32 mouse cellular contexts compared by ENCODE assay signal in genomic region chr10:112409525-112409924, GRCm38 (mm10).
"Had no signal": no experiment of that assay in that cellular context is flagged by ENCODE, and none has a peak within 500 bp of the region (broad histone marks: within the 10 kb centered on the region; RNA-seq: fewer than 3 reads in every experiment).

No protein-coding gene starts in this region.

- H3K27ac ChIP-seq: heart, embryonic 10.5 days; heart, embryonic 13.5 days; heart, embryonic 15.5 days; hindbrain, embryonic 10.5 days; hindbrain, embryonic 12.5 days; hindbrain, embryonic 13.5 days; hindbrain, embryonic 14.5 days; hindbrain, embryonic 15.5 days; hindbrain, postnatal 0 days; intestine, embryonic 15.5 days; kidney, embryonic 15.5 days; kidney, postnatal 0 days; layer of hippocampus, adult 2 months; left cerebral cortex, adult 2 months had no signal

- H3K4me1 ChIP-seq: heart, embryonic 10.5 days; heart, embryonic 12.5 days; heart, embryonic 13.5 days; heart, embryonic 15.5 days; hindbrain, embryonic 10.5 days; hindbrain, embryonic 12.5 days; hindbrain, embryonic 13.5 days; hindbrain, embryonic 15.5 days; intestine, embryonic 15.5 days; kidney, embryonic 15.5 days had no signal

- H3K36me3 ChIP-seq: heart, embryonic 10.5 days; heart, embryonic 12.5 days; heart, embryonic 13.5 days; heart, embryonic 15.5 days; hindbrain, embryonic 10.5 days; hindbrain, embryonic 12.5 days; hindbrain, embryonic 13.5 days; hindbrain, embryonic 15.5 days; intestine, embryonic 15.5 days; kidney, embryonic 15.5 days had no signal

- H3K9ac ChIP-seq: heart, embryonic 12.5 days; heart, embryonic 13.5 days; heart, embryonic 15.5 days; hindbrain, embryonic 12.5 days; hindbrain, embryonic 13.5 days; hindbrain, embryonic 14.5 days; hindbrain, embryonic 15.5 days; intestine, embryonic 15.5 days; kidney, embryonic 15.5 days had no signal

- H3K9me3 ChIP-seq: heart, embryonic 10.5 days; heart, embryonic 12.5 days; heart, embryonic 13.5 days; heart, embryonic 15.5 days; hindbrain, embryonic 10.5 days; hindbrain, embryonic 12.5 days; hindbrain, embryonic 13.5 days; hindbrain, embryonic 15.5 days; intestine, embryonic 15.5 days; kidney, embryonic 15.5 days had no signal

- H3K4me2 ChIP-seq: heart, embryonic 11.5 days; heart, embryonic 12.5 days; heart, embryonic 13.5 days; heart, embryonic 15.5 days; hindbrain, embryonic 12.5 days; hindbrain, embryonic 13.5 days; hindbrain, embryonic 14.5 days; hindbrain, embryonic 15.5 days; intestine, embryonic 15.5 days; kidney, embryonic 15.5 days had no signal

- DNase-seq: heart, postnatal 10 days; heart, postnatal 14 days; heart, postnatal 36 days; heart, postnatal 4 days; kidney, adult 11 months; kidney, adult 18-20 months; kidney, adult 2 months; kidney, adult 8-10 months; kidney, adult 9 months; kidney, postnatal 10 days; kidney, postnatal 14 days; kidney, postnatal 25 days; kidney, postnatal 36 days; kidney, postnatal 4 days; layer of hippocampus, adult 9-11 months; layer of hippocampus, postnatal 36 days had no signal

- H3K4me3 ChIP-seq: heart, embryonic 10.5 days; heart, embryonic 12.5 days; heart, embryonic 13.5 days; heart, embryonic 15.5 days; hindbrain, embryonic 10.5 days; hindbrain, embryonic 12.5 days; hindbrain, embryonic 13.5 days; hindbrain, embryonic 15.5 days; intestine, embryonic 15.5 days; kidney, embryonic 15.5 days; layer of hippocampus, adult 2 months; left cerebral cortex, adult 2 months had no signal

- H3K27me3 ChIP-seq: heart, embryonic 12.5 days; heart, embryonic 13.5 days; heart, embryonic 15.5 days; hindbrain, embryonic 12.5 days; hindbrain, embryonic 13.5 days; hindbrain, embryonic 15.5 days; intestine, embryonic 15.5 days; kidney, embryonic 15.5 days had no signal
